Mouse (Mus musculus) hindbrain, embryonic 13.5 days (tissue): ENCODE measurements at regions not wholly inside any gene's neighbourhood (a gene's known extent, or its start where the extent isn't known, plus 50 kb on each side); places are given as distances from the start of the nearest gene placed in this dataset.

Source experiments
- ATAC-seq: fragments of 200-750 bp; cut with Nextera tagmentation; 2 replicates; pipeline ENCODE4 v1.8.0; 2017; ENCODE audit warnings: moderate TSS enrichment; ENCODE audit not compliant: low FRiP score
- H3K27ac ChIP-seq: fragments of 300-500 bp; sonication (generic); 2 replicates; pipeline ENCODE4 v1.5.1; 2015; ENCODE audit warnings: inconsistent platforms, mild to moderate bottlenecking, moderate library complexity
- H3K27me3 ChIP-seq: fragments of 300-500 bp; sonication (generic); 2 replicates; pipeline ENCODE4 v1.6.1; 2015; ENCODE audit warnings: mild to moderate bottlenecking, inconsistent platforms
- H3K36me3 ChIP-seq: fragments of 300-500 bp; sonication (generic); 2 replicates; pipeline ENCODE4 v1.6.1; 2015; ENCODE audit warnings: mild to moderate bottlenecking, inconsistent platforms
- H3K4me1 ChIP-seq: fragments of 300-500 bp; sonication (generic); replicated peaks from 2 replicates; pipeline ENCODE4 v1.6.1; 2015; ENCODE audit warnings: inconsistent platforms
- H3K4me2 ChIP-seq: fragments of 300-500 bp; sonication (generic); 2 replicates; pipeline ENCODE4 v1.6.1; 2015; ENCODE audit warnings: inconsistent platforms, mild to moderate bottlenecking, moderate library complexity
- H3K4me3 ChIP-seq: fragments of 300-500 bp; sonication (generic); 2 replicates; pipeline ENCODE4 v1.5.1; 2015; ENCODE audit warnings: mild to moderate bottlenecking, inconsistent platforms
- H3K9ac ChIP-seq: fragments of 300-500 bp; sonication (generic); 2 replicates; pipeline ENCODE4 v1.6.1; 2015; ENCODE audit warnings: mild to moderate bottlenecking, inconsistent platforms
- H3K9me3 ChIP-seq: fragments of 300-500 bp; sonication (generic); 2 replicates; pipeline ENCODE4 v1.6.1; 2016; ENCODE audit warnings: inconsistent platforms
- WGBS: fragments of 180-500 bp; shearing (Covaris S2); methylation state at CpG from one replicate; pipeline ENCODE4 v1.1.7; 2015; 5-methylcytosine and 5-hydroxymethylcytosine counted together

- Histone ChIP-seq H3K27ac (no peak overlapping the region), H3K9me3 (no peaks in the 10 kb centered on the region), H3K4me3 (no peak overlapping the region), H3K9ac (no peak overlapping the region), H3K36me3 (no peaks in the 10 kb centered on the region), H3K4me1 (no peaks in the 10 kb centered on the region), H3K27me3 (no peaks in the 10 kb centered on the region), H3K4me2 (no peak overlapping the region)
- ATAC-seq: no peak
- 82% methylated on average over 7 of the region's 7 CpGs for whole genome bisulfite sequencing
These were observed 148.0 kb upstream of the 4933402D24Rik start for GRCm38 (mm10) chr1:63916907-63917650.

GRCm38 (mm10) chr1:63910765-63911164, 141.7 kb upstream of the 4933402D24Rik start:
- Histone ChIP-seq H3K27me3 (peaks cover 3% of the 10 kb centered on the region; the same call in 1 of the 2 replicates), H3K4me2 (no peak overlapping the region), H3K9ac (no peak overlapping the region), H3K27ac (no peak overlapping the region), H3K36me3 (no peaks in the 10 kb centered on the region), H3K9me3 (no peaks in the 10 kb centered on the region), H3K4me1 (no peaks in the 10 kb centered on the region), H3K4me3 (no peak overlapping the region)
- no peak for ATAC-seq
- 67% methylated on average over 3 of the region's 3 CpGs for WGBS

GRCm38 (mm10) chr1:63909191-63909590, 140.1 kb upstream of the 4933402D24Rik start:
- no peak overlapping the region for H3K9ac ChIP-seq
- no peaks in the 10 kb centered on the region for H3K9me3 ChIP-seq
- peaks cover 3% of the 10 kb centered on the region; the same call in 1 of the 2 replicates for H3K27me3 ChIP-seq
- ATAC-seq: no peak
- H3K36me3 ChIP-seq: no peaks in the 10 kb centered on the region
- H3K27ac ChIP-seq: no peak overlapping the region
- H3K4me3 ChIP-seq: no peak overlapping the region
- H3K4me1 ChIP-seq: no peaks in the 10 kb centered on the region
- 88% methylated on average over 2 of the region's 2 CpGs for WGBS
- no peak overlapping the region for H3K4me2 ChIP-seq

- H3K27me3 ChIP-seq: no peaks in the 10 kb centered on the region
- no peak overlapping the region for H3K27ac ChIP-seq
- no peaks in the 10 kb centered on the region for H3K9me3 ChIP-seq
- H3K9ac ChIP-seq: no peak overlapping the region
- H3K4me3 ChIP-seq: no peak overlapping the region
- no peaks in the 10 kb centered on the region for H3K36me3 ChIP-seq
- peaks cover 12% of the 10 kb centered on the region for H3K4me1 ChIP-seq
- ATAC-seq: no peak
- no peak overlapping the region for H3K4me2 ChIP-seq
- WGBS: 95% methylated on average over 4 of the region's 4 CpGs
These were observed 134.6 kb upstream of the 4933402D24Rik start for GRCm38 (mm10) chr1:63903620-63904019.

- Histone ChIP-seq H3K36me3 (no peaks in the 10 kb centered on the region), H3K9ac (no peak overlapping the region), H3K4me3 (no peak overlapping the region), H3K4me1 (peaks cover 12% of the 10 kb centered on the region), H3K4me2 (no peak overlapping the region), H3K27ac (no peak overlapping the region), H3K27me3 (no peaks in the 10 kb centered on the region), H3K9me3 (no peaks in the 10 kb centered on the region)
- 64% methylated on average over 3 of the region's 3 CpGs for WGBS
- ATAC-seq: no peak
These were observed 134.1 kb upstream of the 4933402D24Rik start for GRCm38 (mm10) chr1:63903201-63903600.

GRCm38 (mm10) chr1:63902391-63902790, 133.3 kb upstream of the 4933402D24Rik start:
- ATAC-seq: no peak
- Histone ChIP-seq H3K27me3 (no peaks in the 10 kb centered on the region), H3K9me3 (no peaks in the 10 kb centered on the region), H3K4me1 (peaks cover 12% of the 10 kb centered on the region), H3K4me3 (no peak overlapping the region), H3K36me3 (no peaks in the 10 kb centered on the region), H3K4me2 (no peak overlapping the region), H3K9ac (no peak overlapping the region), H3K27ac (no peak overlapping the region)
- WGBS: 33% methylated on average over 1 of the region's 1 CpGs

- WGBS: 63% methylated on average over 10 of the region's 10 CpGs
- H3K4me2 ChIP-seq: no peak overlapping the region
- no peak overlapping the region for H3K4me3 ChIP-seq
- H3K9me3 ChIP-seq: no peaks in the 10 kb centered on the region
- no peak for ATAC-seq
- no peaks in the 10 kb centered on the region for H3K36me3 ChIP-seq
- no peak overlapping the region for H3K9ac ChIP-seq
- no peaks in the 10 kb centered on the region for H3K27me3 ChIP-seq
- peaks cover 12% of the 10 kb centered on the region for H3K4me1 ChIP-seq
- H3K27ac ChIP-seq: peak overlapping the region; percentile 19
These were observed 130.8 kb upstream of the 4933402D24Rik start for GRCm38 (mm10) chr1:63899631-63900577.

GRCm38 (mm10) chr1:63898766-63899165, 129.7 kb upstream of the 4933402D24Rik start:
- Histone ChIP-seq H3K9me3 (no peaks in the 10 kb centered on the region), H3K27me3 (no peaks in the 10 kb centered on the region), H3K4me1 (peaks cover 12% of the 10 kb centered on the region), H3K27ac (no peak overlapping the region), H3K9ac (no peak overlapping the region), H3K36me3 (no peaks in the 10 kb centered on the region), H3K4me3 (no peak overlapping the region), H3K4me2 (no peak overlapping the region)
- WGBS: 90% methylated on average over 2 of the region's 2 CpGs
- ATAC-seq: no peak

- WGBS: 72% methylated on average over 2 of the region's 2 CpGs
- no peaks in the 10 kb centered on the region for H3K27me3 ChIP-seq
- ATAC-seq: no peak
- peaks cover 12% of the 10 kb centered on the region for H3K4me1 ChIP-seq
- H3K9me3 ChIP-seq: no peaks in the 10 kb centered on the region
- no peak overlapping the region for H3K4me3 ChIP-seq
- H3K27ac ChIP-seq: no peak overlapping the region
- no peak overlapping the region for H3K4me2 ChIP-seq
- H3K36me3 ChIP-seq: no peaks in the 10 kb centered on the region
- no peak overlapping the region for H3K9ac ChIP-seq
These were observed 128.5 kb upstream of the 4933402D24Rik start for GRCm38 (mm10) chr1:63897556-63897955.

- Histone ChIP-seq H3K4me3 (no peak overlapping the region), H3K4me2 (no peak overlapping the region), H3K27me3 (no peaks in the 10 kb centered on the region), H3K27ac (no peak overlapping the region), H3K9me3 (no peaks in the 10 kb centered on the region), H3K9ac (no peak overlapping the region), H3K36me3 (no peaks in the 10 kb centered on the region), H3K4me1 (no peaks in the 10 kb centered on the region)
- no peak for ATAC-seq
- WGBS: 78% methylated on average over 3 of the region's 3 CpGs
These were observed 110.5 kb upstream of the 4933402D24Rik start for GRCm38 (mm10) chr1:63879570-63879969.

- Histone ChIP-seq H3K9me3 (no peaks in the 10 kb centered on the region), H3K4me3 (no peak overlapping the region), H3K36me3 (no peaks in the 10 kb centered on the region), H3K4me1 (no peaks in the 10 kb centered on the region), H3K9ac (no peak overlapping the region), H3K27ac (no peak overlapping the region), H3K4me2 (no peak overlapping the region), H3K27me3 (no peaks in the 10 kb centered on the region)
- WGBS: 88% methylated on average over 5 of the region's 5 CpGs
- ATAC-seq: no peak
These were observed 107.7 kb upstream of the 4933402D24Rik start for GRCm38 (mm10) chr1:63876589-63877251.

GRCm38 (mm10) chr1:63875297-63875962, 106.4 kb upstream of the 4933402D24Rik start:
- no peak overlapping the region for H3K4me2 ChIP-seq
- no peak overlapping the region for H3K9ac ChIP-seq
- H3K4me3 ChIP-seq: no peak overlapping the region
- H3K4me1 ChIP-seq: no peaks in the 10 kb centered on the region
- H3K27ac ChIP-seq: no peak overlapping the region
- H3K9me3 ChIP-seq: no peaks in the 10 kb centered on the region
- no peaks in the 10 kb centered on the region for H3K27me3 ChIP-seq
- no peaks in the 10 kb centered on the region for H3K36me3 ChIP-seq
- no peak for ATAC-seq
- 79% methylated on average over 2 of the region's 3 CpGs for WGBS
